Mouse (Mus musculus): ENCODE data around the gene Tle4. TPM values are rescaled to one million over a fixed set of nuclear protein-coding genes. Genes with fewer than 3 reads are reported as not detected.

The Tle4 gene
- polyA plus RNA-seq, 1 experiment from 2014 or later: 2.9 TPM

DNA sequence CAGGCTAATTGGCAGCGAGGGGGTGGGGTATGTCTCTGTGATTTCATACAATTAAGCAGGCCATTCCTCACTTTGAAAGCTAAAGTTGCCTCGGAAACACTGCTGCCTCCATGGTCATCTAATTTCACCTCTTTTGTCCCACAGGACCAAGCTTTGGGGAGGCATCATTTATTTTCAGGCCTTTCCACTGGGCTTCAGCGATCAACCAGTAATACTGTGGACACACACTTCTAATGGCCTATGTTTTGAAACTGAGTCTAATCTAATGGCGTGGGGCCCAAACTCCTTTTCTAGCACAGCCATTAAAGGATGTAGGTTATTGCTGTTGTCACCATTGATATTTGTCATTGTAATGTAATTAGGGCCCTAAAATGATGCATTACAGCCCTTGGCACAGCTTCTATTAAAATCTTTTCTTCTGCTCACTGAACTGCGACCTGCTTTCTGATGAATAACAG lies 31.3 kb downstream of the Tle4 start:
- in situ Hi-C loops (cut with MboI; ENCODE audit: low pct_unique_long_range_greater_than_20kb): no loop called here
- POLR2A ChIA-PET: no interaction called here
- ATAC-seq: no peak

GRCm38 (mm10) chr19:14565424-14566069 lies 32.3 kb downstream of the Tle4 start:
- ChIA-PET POLR2A (interaction anchor here (1.1 kb wide), 1 partner anchor 10 kb away, joined by 3 read pairs; no protein-coding TSS in a partner anchor), CTCF (no interaction called here)
- DNase-seq (ENCODE audit: low read depth, low spot score) (no peak), ATAC-seq (peak; percentile 86)
- in situ Hi-C loops (cut with MboI; ENCODE audit: low pct_unique_long_range_greater_than_20kb): no loop called here
- H3K27me3 ChIP-seq: peaks cover 9% of the 10 kb centered on the region
- TF ChIP-seq CTCF (IDR thresholded peaks at IDR 0.05): no peak

More for the DNA sequence above, 31.3 kb downstream of the Tle4 start:
- CTCF ChIA-PET: no interaction called here
- DNase-seq (ENCODE audit: low read depth, low spot score): no peak
- peaks cover 9% of the 10 kb centered on the region for H3K27me3 ChIP-seq
- TF ChIP-seq CTCF (IDR thresholded peaks at IDR 0.05): no peak

GRCm38 (mm10) chr19:14563273-14563959 lies 34.4 kb downstream of the Tle4 start:
- DNase-seq (ENCODE audit: low read depth, low spot score) (no peak), ATAC-seq (no peak)
- POLR2A ChIA-PET: no interaction called here
- in situ Hi-C loops (cut with MboI; ENCODE audit: low pct_unique_long_range_greater_than_20kb): no loop called here
- H3K27me3 ChIP-seq: peaks cover 9% of the 10 kb centered on the region
- CTCF ChIA-PET: interaction anchor here (1.1 kb wide), 1 partner anchor 21 kb away, joined by 3 read pairs; no protein-coding TSS in a partner anchor
- TF ChIP-seq CTCF (IDR thresholded peaks at IDR 0.05): no peak

DNA sequence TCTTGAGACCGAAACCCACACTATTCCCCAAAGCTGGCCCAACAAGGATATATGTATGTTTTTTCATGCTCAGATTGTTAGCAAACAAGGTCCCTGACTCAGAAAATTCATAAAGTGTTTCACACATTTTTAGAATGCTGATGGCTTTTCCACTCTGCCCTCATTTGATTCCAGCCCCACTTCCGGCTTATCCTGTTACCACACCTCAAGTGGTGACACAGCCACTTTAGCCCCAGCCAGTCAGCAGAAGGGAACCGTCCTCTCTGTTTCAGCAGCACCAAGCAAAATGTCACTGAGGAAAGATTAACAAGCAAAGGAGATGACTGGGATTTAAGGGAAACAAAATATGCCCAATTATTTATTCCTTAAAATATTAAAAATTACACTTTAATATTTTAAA lies 50.0 kb downstream of the Tle4 start:
- ATAC-seq: no peak

DNA sequence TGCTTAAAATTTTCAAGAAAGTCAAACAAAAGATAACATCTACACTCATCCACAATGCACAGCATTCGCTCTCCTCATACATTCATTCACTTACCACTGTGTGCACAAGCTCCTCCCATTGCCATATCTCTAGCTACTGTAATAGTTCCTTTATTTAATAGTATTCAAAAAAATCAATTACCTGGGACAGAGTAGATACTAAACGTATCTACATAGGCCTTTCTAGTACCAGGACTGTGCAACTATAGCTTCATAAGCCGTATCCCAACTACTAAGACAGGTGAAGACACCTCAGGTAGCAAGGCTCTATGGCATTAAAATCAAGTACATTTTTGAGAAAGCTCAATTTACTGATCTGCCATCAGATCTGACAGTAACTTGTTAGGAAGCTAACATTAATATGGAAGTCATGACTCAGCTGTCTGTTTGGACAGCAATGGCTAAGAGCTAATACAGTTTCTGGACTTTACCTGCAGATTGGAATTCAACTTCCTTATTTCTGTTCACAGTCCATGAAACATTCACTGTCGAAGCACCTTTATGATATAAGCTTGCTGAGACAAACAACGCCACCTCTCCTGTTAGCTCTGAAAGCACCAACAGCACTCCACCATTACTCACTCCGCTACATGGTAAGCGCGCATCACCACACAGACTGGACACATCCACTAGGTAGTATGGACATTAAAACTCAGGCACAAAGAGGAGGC lies 50.6 kb downstream of the Tle4 start:
- ChIA-PET POLR2A (no interaction called here), CTCF (interaction anchor here (0.9 to 1.2 kb wide), 2 partner anchors 14 to 27 kb away, joined by 3 read pairs; no protein-coding TSS in a partner anchor)
- ATAC-seq (no peak), DNase-seq (ENCODE audit: low read depth, low spot score) (no peak)
- in situ Hi-C loops (cut with MboI; ENCODE audit: low pct_unique_long_range_greater_than_20kb): no loop called here
- H3K27me3 ChIP-seq: no peaks in the 10 kb centered on the region
- TF ChIP-seq CTCF (IDR thresholded peaks at IDR 0.05): no peak

More for the DNA sequence above, 50.0 kb downstream of the Tle4 start:
- DNase-seq (ENCODE audit: low read depth, low spot score): no peak
- TF ChIP-seq CTCF (IDR thresholded peaks at IDR 0.05): no peak
- CTCF ChIA-PET: interaction anchor here (1.2 kb wide), 1 partner anchor 13 kb away, joined by 3 read pairs; no protein-coding TSS in a partner anchor
- in situ Hi-C loops (cut with MboI; ENCODE audit: low pct_unique_long_range_greater_than_20kb): no loop called here
- no peaks in the 10 kb centered on the region for H3K27me3 ChIP-seq
- POLR2A ChIA-PET: no interaction called here

- DNase-seq (ENCODE audit: low read depth, low spot score) (no peak), ATAC-seq (no peak)
- no peaks in the 10 kb centered on the region for H3K27me3 ChIP-seq
- POLR2A ChIA-PET: no interaction called here
- no peak for TF ChIP-seq CTCF (IDR thresholded peaks at IDR 0.05)
- CTCF ChIA-PET: no interaction called here
- in situ Hi-C loops (cut with MboI; ENCODE audit: low pct_unique_long_range_greater_than_20kb): no loop called here
Measured at GRCm38 (mm10) chr19:14545485-14545884, 52.4 kb downstream of the Tle4 start.

DNA sequence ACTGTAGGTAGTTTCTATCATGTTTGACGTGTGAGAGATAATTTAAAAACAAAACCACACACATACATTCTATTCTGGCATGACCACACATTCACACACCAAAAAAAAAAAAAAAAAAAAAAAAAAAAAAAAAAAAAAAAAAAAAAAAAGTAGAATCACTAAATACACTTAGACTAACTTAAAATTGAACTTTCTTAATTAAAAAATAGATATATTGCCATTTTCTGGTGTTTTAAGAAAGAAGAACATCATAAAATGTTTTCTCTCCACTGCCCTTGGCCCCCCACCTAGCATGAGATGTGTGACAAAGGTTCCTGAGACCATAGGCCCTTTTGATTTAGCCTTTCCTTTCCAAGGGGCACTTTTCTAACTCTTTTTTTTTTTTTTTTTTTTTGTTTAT lies 54.5 kb downstream of the Tle4 start:
- CTCF ChIA-PET: interaction anchor here (1.5 kb wide), 1 partner anchor 12 kb away, joined by 3 read pairs; no protein-coding TSS in a partner anchor
- no peak for TF ChIP-seq CTCF (IDR thresholded peaks at IDR 0.05)
- in situ Hi-C loops (cut with MboI; ENCODE audit: low pct_unique_long_range_greater_than_20kb): no loop called here
- ATAC-seq: no peak
- POLR2A ChIA-PET: interaction anchor here (0.7 kb wide), 1 partner anchor 18 kb away, joined by 5 read pairs; no protein-coding TSS in a partner anchor
- H3K27me3 ChIP-seq: no peaks in the 10 kb centered on the region
- no peak for DNase-seq (ENCODE audit: low read depth, low spot score)

GRCm38 (mm10) chr19:14540678-14541077 lies 57.2 kb downstream of the Tle4 start:
- no peak for TF ChIP-seq CTCF (IDR thresholded peaks at IDR 0.05)
- H3K27me3 ChIP-seq: no peaks in the 10 kb centered on the region
- ChIA-PET POLR2A (no interaction called here), CTCF (interaction anchor here (0.9 kb wide), 1 partner anchor 14 kb away, joined by 3 read pairs; no protein-coding TSS in a partner anchor)
- in situ Hi-C loops (cut with MboI; ENCODE audit: low pct_unique_long_range_greater_than_20kb): no loop called here
- no peak for DNase-seq (ENCODE audit: low read depth, low spot score)
- ATAC-seq: no peak

GRCm38 (mm10) chr19:14536676-14537075 lies 61.2 kb downstream of the Tle4 start:
- in situ Hi-C loops (cut with MboI; ENCODE audit: low pct_unique_long_range_greater_than_20kb): no loop called here
- no peak for TF ChIP-seq CTCF (IDR thresholded peaks at IDR 0.05)
- CTCF ChIA-PET: no interaction called here
- ATAC-seq (no peak), DNase-seq (ENCODE audit: low read depth, low spot score) (no peak)
- H3K27me3 ChIP-seq: no peaks in the 10 kb centered on the region
- POLR2A ChIA-PET: interaction anchor here (0.5 kb wide), 1 partner anchor 10 kb away, joined by 4 read pairs; no protein-coding TSS in a partner anchor

GRCm38 (mm10) chr19:14534447-14534846 lies 63.4 kb downstream of the Tle4 start:
- no peaks in the 10 kb centered on the region for H3K27me3 ChIP-seq
- ChIA-PET CTCF (no interaction called here), POLR2A (no interaction called here)
- no peak for ATAC-seq
- in situ Hi-C loops (cut with MboI; ENCODE audit: low pct_unique_long_range_greater_than_20kb): no loop called here
- DNase-seq (ENCODE audit: low read depth, low spot score): no peak
- TF ChIP-seq CTCF (IDR thresholded peaks at IDR 0.05): no peak
